Mouse (Mus musculus): ENCODE measurements around the gene Gak. TPM values are rescaled to one million over a fixed set of nuclear protein-coding genes. Genes with fewer than 3 reads are reported as not detected.

Gak gene
- polyA plus RNA-seq, 1 experiment from 2014 or later = 46.2 TPM

GRCm38 (mm10) chr5:108659698-108660631 is 30.4 kb upstream of the Gak start, which contains the start of gene Idua:
Gene Idua (plus strand): TSS chr5:108660331.
- Histone ChIP-seq H3K9ac (ENCODE audit: low read depth, low read length) (peak within 1 kb of the TSS; percentile 97), H3K4me2 (ENCODE audit: low read depth, low read length) (peak within 1 kb of the TSS; percentile 88), H3K36me3 (ENCODE audit: control insufficient read depth, insufficient read depth, low read length) (peaks cover 31% of the 10 kb centered on the region), H3K27ac (replicated peaks; ENCODE audit: low read depth, low read length) (no peak within 1 kb of the TSS), H3K4me1 (ENCODE audit: control insufficient read depth, insufficient read depth, low read length) (peaks cover 8% of the 10 kb centered on the region), H3K4me3 (ENCODE audit: low read depth, low read length) (peak within 1 kb of the TSS; percentile 83), H3K9me3 (ENCODE audit: control insufficient read depth, low read length) (no peaks in the 10 kb centered on the region), H3K27me3 (replicated peaks; ENCODE audit: control insufficient read depth, insufficient read depth, low read length) (no peaks in the 10 kb centered on the region)
- no peak for DNase-seq (ENCODE audit: low spot score)
- WGBS = 9% methylated on average over 20 of the region's 24 CpGs
- peak; percentile 20 for ATAC-seq (ENCODE audit: low read depth)

- DNase-seq (ENCODE audit: low spot score) (no peak), ATAC-seq (ENCODE audit: low read depth) (no peak)
- WGBS = 93% methylated on average over 1 of the region's 1 CpGs
- no peaks in the 10 kb centered on the region for H3K9me3 ChIP-seq (ENCODE audit: control insufficient read depth, low read length)
- H3K4me2 ChIP-seq (ENCODE audit: low read depth, low read length) = no peak overlapping the region; the same call in 1 of the 2 replicates
- H3K4me1 ChIP-seq (ENCODE audit: control insufficient read depth, insufficient read depth, low read length) = peaks cover 8% of the 10 kb centered on the region
- no peak overlapping the region for H3K27ac ChIP-seq (replicated peaks; ENCODE audit: low read depth, low read length)
- peaks cover 45% of the 10 kb centered on the region for H3K36me3 ChIP-seq (ENCODE audit: control insufficient read depth, insufficient read depth, low read length)
- H3K27me3 ChIP-seq (replicated peaks; ENCODE audit: control insufficient read depth, insufficient read depth, low read length) = no peaks in the 10 kb centered on the region
- no peak overlapping the region for H3K4me3 ChIP-seq (ENCODE audit: low read depth, low read length)
- 0 out of 2 replicates have a peak overlapping the region, but pooled peaks have one; percentile 14 for H3K9ac ChIP-seq (ENCODE audit: low read depth, low read length)
Observed at GRCm38 (mm10) chr5:108658611-108659010, 29.1 kb upstream of the Gak start.

DNA sequence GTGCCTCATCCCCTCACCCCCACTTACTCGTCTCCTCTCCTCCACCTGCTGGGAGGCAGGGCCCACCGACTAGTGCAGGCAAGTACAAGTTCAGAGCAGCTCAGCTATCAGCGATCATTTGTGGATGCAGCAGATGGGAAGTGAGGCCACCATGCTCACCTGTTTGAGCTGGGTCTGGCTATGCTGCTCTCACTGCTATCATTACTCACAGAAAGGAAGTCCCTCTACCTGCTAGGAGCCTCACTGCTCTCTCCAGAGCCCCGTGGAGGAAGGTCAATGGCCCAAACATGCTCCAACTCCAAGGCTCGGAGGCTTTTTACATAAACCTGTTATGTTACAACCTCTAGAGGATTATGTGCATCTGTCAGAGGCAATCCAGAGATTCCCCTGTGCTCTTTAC is 27.9 kb upstream of the Gak start:
- DNase-seq (ENCODE audit: low spot score) (no peak), ATAC-seq (ENCODE audit: low read depth) (no peak)
- no peaks in the 10 kb centered on the region for H3K27me3 ChIP-seq (replicated peaks; ENCODE audit: control insufficient read depth, insufficient read depth, low read length)
- peaks cover 57% of the 10 kb centered on the region for H3K36me3 ChIP-seq (ENCODE audit: control insufficient read depth, insufficient read depth, low read length)
- peaks cover 8% of the 10 kb centered on the region for H3K4me1 ChIP-seq (ENCODE audit: control insufficient read depth, insufficient read depth, low read length)
- no peak overlapping the region for H3K9ac ChIP-seq (ENCODE audit: low read depth, low read length)
- no peaks in the 10 kb centered on the region for H3K9me3 ChIP-seq (ENCODE audit: control insufficient read depth, low read length)
- no peak overlapping the region for H3K4me3 ChIP-seq (ENCODE audit: low read depth, low read length)
- no peak overlapping the region for H3K27ac ChIP-seq (replicated peaks; ENCODE audit: low read depth, low read length)
- H3K4me2 ChIP-seq (ENCODE audit: low read depth, low read length) = no peak overlapping the region
- 69% methylated on average over 5 of the region's 5 CpGs for WGBS

- peaks cover 62% of the 10 kb centered on the region for H3K36me3 ChIP-seq (ENCODE audit: control insufficient read depth, insufficient read depth, low read length)
- no peak for DNase-seq (ENCODE audit: low spot score)
- H3K27me3 ChIP-seq (replicated peaks; ENCODE audit: control insufficient read depth, insufficient read depth, low read length) = no peaks in the 10 kb centered on the region
- ATAC-seq (ENCODE audit: low read depth) = no peak
- H3K9me3 ChIP-seq (ENCODE audit: control insufficient read depth, low read length) = no peaks in the 10 kb centered on the region
- no peak overlapping the region for H3K4me3 ChIP-seq (ENCODE audit: low read depth, low read length)
- no peak overlapping the region for H3K27ac ChIP-seq (replicated peaks; ENCODE audit: low read depth, low read length)
- peaks cover 8% of the 10 kb centered on the region for H3K4me1 ChIP-seq (ENCODE audit: control insufficient read depth, insufficient read depth, low read length)
- no peak overlapping the region for H3K4me2 ChIP-seq (ENCODE audit: low read depth, low read length)
- no peak overlapping the region for H3K9ac ChIP-seq (ENCODE audit: low read depth, low read length)
- WGBS = 91% methylated on average over 15 of the region's 15 CpGs
Observed at GRCm38 (mm10) chr5:108655891-108656650, 26.5 kb upstream of the Gak start.

DNA sequence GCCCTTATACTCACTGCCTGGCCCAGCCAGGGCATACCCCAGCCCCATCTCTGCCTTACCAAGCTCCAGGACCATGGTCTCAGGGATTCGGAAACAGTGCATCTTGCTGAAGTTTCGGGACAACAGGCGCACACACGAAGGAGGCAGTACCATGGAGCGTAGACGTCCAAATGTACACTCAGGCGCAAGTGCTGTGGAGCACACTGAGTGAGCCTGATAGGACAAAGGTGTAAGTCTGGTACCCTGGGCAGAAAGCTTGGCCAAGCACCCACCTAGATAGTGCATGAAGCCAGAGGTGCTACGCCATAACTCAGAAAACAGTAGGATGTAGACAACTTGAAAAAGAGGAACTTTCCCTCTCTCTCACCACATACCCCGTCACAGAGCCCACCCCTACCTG is 25.8 kb upstream of the Gak start:
- WGBS = 98% methylated on average over 9 of the region's 9 CpGs
- Histone ChIP-seq H3K27me3 (replicated peaks; ENCODE audit: control insufficient read depth, insufficient read depth, low read length) (no peaks in the 10 kb centered on the region), H3K9me3 (ENCODE audit: control insufficient read depth, low read length) (no peaks in the 10 kb centered on the region), H3K4me3 (ENCODE audit: low read depth, low read length) (no peak overlapping the region), H3K4me1 (ENCODE audit: control insufficient read depth, insufficient read depth, low read length) (peaks cover 8% of the 10 kb centered on the region), H3K9ac (ENCODE audit: low read depth, low read length) (no peak overlapping the region), H3K27ac (replicated peaks; ENCODE audit: low read depth, low read length) (no peak overlapping the region), H3K36me3 (ENCODE audit: control insufficient read depth, insufficient read depth, low read length) (peaks cover 66% of the 10 kb centered on the region), H3K4me2 (ENCODE audit: low read depth, low read length) (no peak overlapping the region)
- DNase-seq (ENCODE audit: low spot score) (no peak), ATAC-seq (ENCODE audit: low read depth) (no peak)

DNA sequence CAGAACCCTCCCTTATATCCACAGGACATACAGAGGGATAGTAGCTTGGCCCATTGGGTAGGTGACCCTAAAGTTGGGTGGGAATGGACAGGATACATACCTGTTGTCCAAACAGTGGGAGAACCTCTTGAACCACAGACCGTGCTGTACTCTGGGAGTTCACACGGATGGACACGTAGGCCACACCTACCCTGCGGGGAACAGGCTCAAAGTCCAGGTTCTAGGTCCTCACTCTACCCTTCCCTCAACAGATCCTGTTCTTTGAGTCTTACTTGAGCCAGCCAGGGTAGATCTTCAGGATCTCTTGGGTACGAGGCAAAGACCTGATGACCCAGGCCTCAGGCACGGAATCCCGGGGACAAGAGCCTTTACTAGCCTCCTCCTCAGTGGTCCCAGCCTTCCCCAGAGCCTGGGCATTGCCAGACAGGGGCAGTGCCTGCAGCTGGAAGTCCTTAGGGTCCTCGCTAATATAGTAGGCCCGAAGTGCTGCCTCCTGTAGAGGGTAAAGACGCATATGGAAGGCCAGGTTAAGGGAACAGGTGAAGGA is 25.0 kb upstream of the Gak start:
- ATAC-seq (ENCODE audit: low read depth) (no peak), DNase-seq (ENCODE audit: low spot score) (no peak)
- Histone ChIP-seq H3K4me2 (ENCODE audit: low read depth, low read length) (no peak overlapping the region), H3K27me3 (replicated peaks; ENCODE audit: control insufficient read depth, insufficient read depth, low read length) (no peaks in the 10 kb centered on the region), H3K9me3 (ENCODE audit: control insufficient read depth, low read length) (no peaks in the 10 kb centered on the region), H3K4me3 (ENCODE audit: low read depth, low read length) (no peak overlapping the region), H3K4me1 (ENCODE audit: control insufficient read depth, insufficient read depth, low read length) (peaks cover 2% of the 10 kb centered on the region), H3K27ac (replicated peaks; ENCODE audit: low read depth, low read length) (no peak overlapping the region), H3K36me3 (ENCODE audit: control insufficient read depth, insufficient read depth, low read length) (peaks cover 74% of the 10 kb centered on the region), H3K9ac (ENCODE audit: low read depth, low read length) (no peak overlapping the region)
- WGBS = 98% methylated on average over 10 of the region's 10 CpGs

GRCm38 (mm10) chr5:108653341-108653740 is 23.8 kb upstream of the Gak start:
- H3K4me3 ChIP-seq (ENCODE audit: low read depth, low read length) = no peak overlapping the region
- 86% methylated on average over 6 of the region's 6 CpGs for WGBS
- H3K4me1 ChIP-seq (ENCODE audit: control insufficient read depth, insufficient read depth, low read length) = no peaks in the 10 kb centered on the region
- H3K27me3 ChIP-seq (replicated peaks; ENCODE audit: control insufficient read depth, insufficient read depth, low read length) = no peaks in the 10 kb centered on the region
- ATAC-seq (ENCODE audit: low read depth) = no peak
- no peak for DNase-seq (ENCODE audit: low spot score)
- no peak overlapping the region for H3K9ac ChIP-seq (ENCODE audit: low read depth, low read length)
- no peaks in the 10 kb centered on the region for H3K9me3 ChIP-seq (ENCODE audit: control insufficient read depth, low read length)
- peaks cover 86% of the 10 kb centered on the region for H3K36me3 ChIP-seq (ENCODE audit: control insufficient read depth, insufficient read depth, low read length)
- no peak overlapping the region for H3K27ac ChIP-seq (replicated peaks; ENCODE audit: low read depth, low read length)
- no peak overlapping the region for H3K4me2 ChIP-seq (ENCODE audit: low read depth, low read length)

- Histone ChIP-seq H3K4me1 (ENCODE audit: control insufficient read depth, insufficient read depth, low read length) (no peaks in the 10 kb centered on the region), H3K4me2 (ENCODE audit: low read depth, low read length) (no peak overlapping the region), H3K9me3 (ENCODE audit: control insufficient read depth, low read length) (no peaks in the 10 kb centered on the region), H3K36me3 (ENCODE audit: control insufficient read depth, insufficient read depth, low read length) (peaks cover 88% of the 10 kb centered on the region), H3K27ac (replicated peaks; ENCODE audit: low read depth, low read length) (no peak overlapping the region), H3K4me3 (ENCODE audit: low read depth, low read length) (no peak overlapping the region), H3K27me3 (replicated peaks; ENCODE audit: control insufficient read depth, insufficient read depth, low read length) (no peaks in the 10 kb centered on the region), H3K9ac (ENCODE audit: low read depth, low read length) (no peak overlapping the region)
- peak; percentile 59; the same call in 1 of the 2 replicates for ATAC-seq (ENCODE audit: low read depth)
- WGBS = 61% methylated on average over 1 of the region's 1 CpGs
- peak; percentile 84 for DNase-seq (ENCODE audit: low spot score)
Observed at GRCm38 (mm10) chr5:108651823-108652222, 22.3 kb upstream of the Gak start.
